Mouse (Mus musculus) ES-CJ7 (cell line): Measurements from ENCODE around the gene 4931417E11Rik.

Experiments used
- DNase-seq: peaks from one replicate; pipeline ENCODE4 v3.0.0; 2011; ENCODE audit warnings: low read depth, low spot score

4931417E11Rik gene

DNA sequence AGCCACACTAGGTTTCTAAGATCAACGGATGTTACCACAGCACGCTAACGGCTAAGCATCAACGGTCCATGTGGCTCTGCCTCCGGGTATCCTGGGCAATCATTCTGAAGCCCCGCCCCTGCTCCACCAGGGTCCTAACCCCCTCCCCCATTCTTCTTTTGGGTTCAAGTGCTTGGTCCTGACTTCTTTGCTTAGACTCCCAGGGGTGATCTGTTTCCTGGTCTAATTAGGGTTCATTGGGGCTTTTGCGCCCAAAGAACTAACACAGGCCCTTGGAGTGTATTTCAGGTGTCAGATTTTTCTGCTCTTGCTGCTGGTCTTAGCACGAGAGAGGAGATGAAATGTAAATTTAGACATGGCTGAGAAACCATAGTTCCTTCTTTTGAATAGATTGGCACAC, at the start of gene 4931417E11Rik:
Gene 4931417E11Rik, minus strand, starts transcription at position 101 of the 400 bp plus-strand sequence.
- DNase-seq, result no peak

DNA sequence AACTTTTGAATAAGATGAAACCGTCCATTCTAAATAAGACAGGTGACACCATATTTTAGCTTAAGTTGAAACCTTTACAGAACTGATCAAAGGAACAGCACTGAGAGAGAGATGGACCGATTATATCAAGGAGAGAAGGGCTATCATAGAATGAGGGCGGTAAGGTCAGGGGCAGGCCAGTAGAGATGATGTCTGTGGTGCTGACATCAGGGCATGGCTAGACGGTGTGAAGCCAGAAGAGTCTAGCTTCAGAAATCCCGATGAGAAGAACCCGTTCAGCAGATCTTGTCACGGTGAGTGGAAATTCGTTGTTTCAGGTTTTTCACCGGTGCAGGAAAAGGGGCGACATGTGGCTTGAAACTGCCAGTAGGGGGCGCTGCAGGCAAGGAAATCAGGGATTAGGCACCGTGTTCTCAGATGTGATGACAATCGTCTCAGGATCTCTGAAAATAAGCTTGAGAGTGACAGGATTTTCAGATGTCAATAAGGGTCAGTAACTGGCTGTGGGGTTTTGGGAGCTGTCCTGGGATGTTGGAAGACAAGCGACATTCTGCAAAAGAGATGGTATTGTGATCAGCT, 48.4 kb upstream of the 4931417E11Rik start:
- peak; percentile 62 for DNase-seq

GRCm38 (mm10) chr6:73512907-73513306, 43.4 kb upstream of the 4931417E11Rik start:
- peak; percentile 68 for DNase-seq

DNA sequence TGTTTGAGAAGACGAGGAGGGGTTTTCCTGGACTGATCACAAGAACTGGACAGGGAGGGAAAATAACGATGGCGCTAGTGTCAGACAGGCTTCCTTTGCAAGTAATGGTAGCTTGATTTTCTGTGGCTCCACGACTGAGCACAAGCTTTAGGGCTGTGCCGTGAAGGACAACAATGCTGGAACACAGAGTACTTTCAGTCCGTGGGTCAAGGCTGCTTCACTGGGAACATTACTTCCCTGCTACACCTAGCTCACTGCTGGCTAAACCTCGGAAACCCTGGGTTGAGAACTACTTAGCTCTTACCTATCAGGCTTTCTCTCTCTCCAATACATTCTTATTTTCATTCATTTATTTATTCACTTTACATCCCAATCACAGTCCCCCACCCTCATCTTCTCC, 30.2 kb upstream of the 4931417E11Rik start:
- no peak for DNase-seq

DNA sequence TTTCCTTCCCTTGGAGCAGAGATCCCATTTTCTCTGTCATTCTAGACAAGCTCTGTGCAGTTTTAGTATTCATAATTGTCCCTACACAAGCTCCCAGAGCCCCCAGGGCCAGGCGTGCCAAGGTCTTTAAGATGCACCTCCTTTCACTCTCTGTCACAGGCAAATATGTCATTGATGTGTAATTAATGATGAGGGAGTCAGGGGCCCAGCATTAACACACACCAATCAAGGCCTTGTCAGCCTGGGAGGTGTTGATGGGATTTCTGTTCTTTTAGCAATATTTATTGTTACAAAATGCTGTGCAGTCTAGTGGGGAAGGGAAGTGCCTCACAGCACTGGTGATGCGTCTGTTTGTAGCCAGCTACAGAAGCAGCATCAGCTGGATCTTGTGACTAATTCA, 27.9 kb upstream of the 4931417E11Rik start:
- no peak for DNase-seq

DNA sequence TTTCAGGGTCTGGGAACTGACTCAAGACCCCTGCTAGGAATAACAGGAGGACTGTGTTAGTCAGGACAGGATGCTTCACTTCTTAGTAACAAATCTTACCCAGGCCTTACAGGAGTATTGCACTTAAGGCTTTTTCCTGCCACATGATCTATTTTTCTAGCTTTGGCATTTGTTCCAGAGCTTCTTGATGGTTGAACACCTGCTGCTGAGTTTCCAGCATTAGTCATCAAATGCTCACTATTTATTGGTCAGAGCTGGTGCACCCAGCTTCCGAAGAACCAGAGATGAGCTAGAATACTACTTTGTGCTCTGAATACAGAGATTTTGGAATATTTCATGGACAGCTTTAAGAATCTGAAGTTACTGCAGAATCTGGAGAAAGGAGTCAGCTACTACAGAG, 21.1 kb upstream of the 4931417E11Rik start:
- DNase-seq, result no peak

DNA sequence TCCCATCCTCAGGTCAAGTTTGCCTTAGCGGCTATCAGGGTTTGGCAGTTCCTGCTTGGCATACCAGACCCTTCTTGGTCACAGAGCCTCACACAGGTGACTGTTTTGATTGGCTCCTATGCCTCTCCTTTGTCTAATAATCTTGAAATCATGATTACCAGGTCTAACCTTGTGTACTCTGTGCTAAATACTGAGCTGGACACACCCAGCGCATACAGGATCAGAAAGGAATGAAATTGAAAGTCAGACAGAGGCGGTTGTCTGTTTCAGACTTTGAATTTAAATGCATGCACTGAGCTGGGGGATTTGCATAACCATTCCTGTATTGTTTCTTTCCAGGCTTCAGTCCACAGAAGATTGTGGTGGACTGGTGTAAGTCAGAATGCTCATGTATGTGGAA, 16.1 kb upstream of the 4931417E11Rik start:
- peak; percentile 23 for DNase-seq

DNA sequence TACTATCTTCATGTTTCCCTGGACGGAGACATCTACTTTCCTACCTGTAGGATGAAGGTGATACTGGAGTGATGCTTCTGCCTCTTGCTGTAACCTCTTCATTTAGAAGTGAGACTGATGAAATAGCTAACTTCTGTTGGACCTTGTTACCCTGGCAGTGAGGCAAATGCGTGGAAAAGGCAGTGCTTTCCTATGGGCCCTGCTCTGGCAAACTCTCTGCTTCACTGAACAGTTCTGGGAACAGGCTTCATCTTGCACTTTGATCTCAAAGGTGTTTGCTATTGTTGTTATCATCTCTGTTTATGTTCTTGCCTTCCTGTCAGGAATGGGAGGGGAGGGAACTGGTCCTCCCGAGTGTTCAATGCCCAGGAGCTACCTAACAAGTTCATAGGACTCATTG, 3.4 kb downstream of the 4931417E11Rik start:
- DNase-seq, result no peak

DNA sequence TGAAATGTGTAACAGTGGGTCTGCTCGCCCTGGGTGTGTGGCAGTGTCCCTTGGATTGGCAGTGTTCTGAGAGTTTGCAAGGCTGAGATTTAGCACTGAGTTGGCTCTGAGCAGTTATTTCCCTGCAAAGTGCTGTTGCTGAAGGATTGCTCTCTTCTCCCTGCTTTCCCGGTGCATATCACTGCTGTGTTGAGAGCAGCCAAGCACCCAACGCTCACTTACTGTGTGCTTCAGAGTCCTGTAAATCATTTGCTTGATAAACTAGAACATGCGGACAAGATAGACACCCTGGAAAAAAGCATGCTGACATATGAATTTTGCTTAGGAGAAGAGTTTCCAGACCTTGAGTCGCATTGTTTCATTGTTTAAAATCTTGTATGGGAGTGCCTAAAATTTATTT, 6.9 kb downstream of the 4931417E11Rik start:
- no peak for DNase-seq

DNA sequence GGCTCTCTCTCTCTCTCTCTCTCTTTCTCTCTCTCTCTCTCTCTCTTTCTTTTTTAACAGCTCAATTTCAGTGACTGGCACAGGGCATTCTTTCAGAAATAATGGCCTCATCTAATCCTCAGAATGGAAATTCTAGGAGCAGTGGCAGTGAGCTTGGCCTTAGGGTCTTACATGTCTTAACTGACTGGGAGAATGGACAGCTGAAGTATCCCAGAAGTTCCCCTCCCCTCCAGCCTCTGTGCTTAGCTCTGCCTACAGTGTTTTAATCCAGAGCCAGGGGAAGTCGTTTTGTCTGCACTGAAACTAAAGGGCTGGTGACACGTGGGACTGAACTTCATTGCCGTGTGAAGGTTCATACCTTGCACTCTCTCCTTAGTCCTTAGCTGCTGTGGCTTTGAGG, 35.6 kb downstream of the 4931417E11Rik start:
- DNase-seq, result no peak

- no peak for DNase-seq
Measured at GRCm38 (mm10) chr6:73428618-73429336, 40.7 kb downstream of the 4931417E11Rik start.

GRCm38 (mm10) chr6:73427273-73427812, 42.1 kb downstream of the 4931417E11Rik start:
- no peak for DNase-seq
